Mouse (Mus musculus) heart, embryonic 15.5 days (tissue): ENCODE data around the gene Pyurf. TPM values are rescaled to one million over a fixed set of nuclear protein-coding genes. Genes with fewer than 3 reads are reported as not detected.
A peak's percentile ranks its signal among the peaks of the same experiment; 100 is the strongest.

ENCODE experiments used
- ATAC-seq: fragments of 200-750 bp; cut with Nextera tagmentation; replicated peaks from 2 replicates; pipeline ENCODE4 v1.8.0; 2017; ENCODE audit warnings: low read depth, moderate TSS enrichment; ENCODE audit not compliant: insufficient number of reproducible peaks, insufficient read depth, low FRiP score
- H3K27ac ChIP-seq: fragments of 300-500 bp; sonication (generic); 2 replicates; pipeline ENCODE4 v1.5.1; 2015; ENCODE audit warnings: mild to moderate bottlenecking, inconsistent platforms
- H3K27me3 ChIP-seq: fragments of 300-500 bp; sonication (generic); 2 replicates; pipeline ENCODE4 v1.6.1; 2015; ENCODE audit warnings: inconsistent platforms
- H3K36me3 ChIP-seq: fragments of 300-500 bp; sonication (generic); 2 replicates; pipeline ENCODE4 v1.6.1; 2015; ENCODE audit warnings: mild to moderate bottlenecking, inconsistent platforms
- H3K4me1 ChIP-seq: fragments of 300-500 bp; sonication (generic); replicated peaks from 2 replicates; pipeline ENCODE4 v1.6.1; 2015; ENCODE audit warnings: inconsistent platforms
- H3K4me2 ChIP-seq: fragments of 300-500 bp; sonication (generic); 2 replicates; pipeline ENCODE4 v1.6.1; 2015; ENCODE audit warnings: inconsistent platforms, mild to moderate bottlenecking, moderate library complexity
- H3K4me3 ChIP-seq: fragments of 300-500 bp; sonication (generic); 2 replicates; pipeline ENCODE4 v1.5.1; 2015; ENCODE audit warnings: mild to moderate bottlenecking, inconsistent platforms
- H3K9ac ChIP-seq: fragments of 300-500 bp; sonication (generic); 2 replicates; pipeline ENCODE4 v1.6.1; 2015; ENCODE audit warnings: mild to moderate bottlenecking, inconsistent platforms
- H3K9me3 ChIP-seq: fragments of 300-500 bp; sonication (generic); replicated peaks from 2 replicates; pipeline ENCODE4 v1.6.1; 2016; ENCODE audit warnings: inconsistent platforms
- WGBS: fragments of 180-500 bp; shearing (Covaris S2); methylation state at CpG from one replicate; pipeline ENCODE4 v1.1.7; 2015; ENCODE audit warnings: mixed read lengths; 5-methylcytosine and 5-hydroxymethylcytosine counted together
- polyA plus RNA-seq: library from polyadenylated mRNA; unstranded; fragments of >200 nt; fragmentation: Nextera tagmentation; extraction: Ambion mirVana; gene quantifications from 2 replicates; pipeline ENCODE4 v1.2.1, GENCODE M21; 2015

Gene Pyurf
- polyA plus RNA-seq, 1 experiment from 2014 or later, result 25.9 TPM

DNA sequence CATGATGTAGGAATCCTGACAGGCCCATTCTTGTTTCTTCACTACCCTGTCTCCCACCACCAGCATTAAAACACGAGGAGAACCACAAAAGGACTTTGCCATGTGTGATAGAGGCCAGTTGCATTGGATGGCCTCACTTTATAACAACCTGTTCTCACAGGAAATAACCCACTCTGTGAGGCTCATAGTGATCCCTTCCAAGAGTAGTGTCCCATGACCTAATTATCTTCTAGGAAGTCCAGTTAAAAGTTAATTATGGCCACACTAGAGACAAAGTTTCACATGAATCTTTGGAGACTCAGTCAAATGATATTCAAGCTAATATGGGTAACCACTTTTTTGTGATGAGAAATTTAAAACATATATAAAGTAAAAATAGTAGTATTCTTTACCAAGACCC lies 44.6 kb downstream of the Pyurf start:
- H3K4me1 ChIP-seq, result no peaks in the 10 kb centered on the region
- no peak overlapping the region for H3K9ac ChIP-seq
- no peak overlapping the region for H3K27ac ChIP-seq
- WGBS, result 50% methylated on average over 1 of the region's 1 CpGs
- no peaks in the 10 kb centered on the region for H3K36me3 ChIP-seq
- ATAC-seq, result no peak
- H3K4me3 ChIP-seq, result no peak overlapping the region
- no peaks in the 10 kb centered on the region for H3K9me3 ChIP-seq
- H3K4me2 ChIP-seq, result no peak overlapping the region
- no peaks in the 10 kb centered on the region for H3K27me3 ChIP-seq

DNA sequence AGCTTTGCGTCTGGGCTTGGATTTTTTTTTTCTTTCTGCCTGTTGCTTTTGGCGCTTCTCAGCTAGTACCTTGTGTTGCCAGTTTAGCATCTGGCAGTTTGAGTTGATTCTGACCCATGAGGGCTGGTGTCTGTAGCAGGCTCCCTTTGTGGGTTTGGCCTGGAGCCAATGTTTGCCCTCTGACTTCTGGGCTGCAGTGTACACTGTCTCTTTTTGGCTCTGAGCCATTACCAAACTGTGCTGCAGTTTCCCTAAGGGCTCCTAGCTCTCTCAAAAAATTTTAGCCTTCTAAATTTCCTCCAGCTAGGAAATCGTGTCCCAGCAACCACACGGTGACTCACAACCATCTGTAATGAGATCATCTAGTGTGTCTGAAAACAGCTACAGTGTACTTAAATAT lies 50.1 kb downstream of the Pyurf start:
- Histone ChIP-seq H3K27me3 (no peaks in the 10 kb centered on the region), H3K36me3 (no peaks in the 10 kb centered on the region), H3K27ac (no peak overlapping the region), H3K4me3 (no peak overlapping the region), H3K9me3 (no peaks in the 10 kb centered on the region), H3K4me1 (peaks cover 4% of the 10 kb centered on the region), H3K4me2 (no peak overlapping the region), H3K9ac (no peak overlapping the region)
- peak; percentile 75 for ATAC-seq
- WGBS, result 23% methylated on average over 4 of the region's 4 CpGs

DNA sequence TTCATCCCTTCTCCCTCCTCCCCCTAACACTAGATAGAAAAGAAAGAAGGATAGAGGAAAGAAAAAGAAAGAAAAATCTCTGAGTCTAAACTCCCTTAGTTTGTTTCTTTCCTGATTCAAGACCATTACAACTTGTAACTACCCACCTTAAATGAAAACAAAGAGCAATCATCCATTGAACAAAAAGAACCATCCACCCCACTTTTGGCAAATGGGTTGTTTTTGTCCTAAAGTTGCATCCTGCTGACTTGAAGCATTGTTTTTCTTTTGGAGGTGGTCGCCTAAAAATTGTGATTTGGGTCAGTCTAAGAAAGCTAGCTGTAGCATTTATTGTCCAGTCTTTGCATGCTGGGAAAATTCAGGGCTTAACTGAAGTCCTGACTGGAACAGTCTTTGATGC lies 52.3 kb downstream of the Pyurf start:
- no peak overlapping the region for H3K4me2 ChIP-seq
- no peak overlapping the region for H3K27ac ChIP-seq
- ATAC-seq, result no peak
- H3K9me3 ChIP-seq, result no peaks in the 10 kb centered on the region
- H3K4me1 ChIP-seq, result peaks cover 4% of the 10 kb centered on the region
- WGBS, result 53% methylated on average over 1 of the region's 1 CpGs
- no peaks in the 10 kb centered on the region for H3K27me3 ChIP-seq
- H3K36me3 ChIP-seq, result no peaks in the 10 kb centered on the region
- no peak overlapping the region for H3K4me3 ChIP-seq
- no peak overlapping the region for H3K9ac ChIP-seq

Other genes starting within 250 kb of the Pyurf start
- gene Ppm1k, start 156.6 kb downstream of the Pyurf start, polyA plus RNA-seq, result 10.7 and 12.9 TPM in 2 replicates
- gene Herc6, start 111.1 kb downstream of the Pyurf start, polyA plus RNA-seq, result 4.4 and 5.5 TPM in 2 replicates
- gene Lancl2, start 10.5 kb upstream of the Pyurf start, polyA plus RNA-seq, result 15.8 and 18.9 TPM in 2 replicates
- 25.0 and 33.0 TPM in 2 replicates for gene Vopp1, start 133.1 kb upstream of the Pyurf start, polyA plus RNA-seq
- not detected in 2 replicates for gene Vmn1r21, start 158.3 kb upstream of the Pyurf start, polyA plus RNA-seq
- not detected in 2 replicates for gene Vmn1r22, start 215.9 kb upstream of the Pyurf start, polyA plus RNA-seq
- gene Vmn1r23, start 234.8 kb upstream of the Pyurf start, polyA plus RNA-seq, result not detected in 2 replicates